Mouse (Mus musculus): ENCODE results near the gene Tspan18.

Gene Tspan18

GRCm38 (mm10) chr2:93339373-93340106, 5.2 kb upstream of the Tspan18 start:
- DNase-seq (ENCODE audit: low read depth in 1 of 2, low spot score in 2 of 2), result no peak

- no peak for DNase-seq (ENCODE audit: low read depth in 1 of 2, low spot score in 2 of 2)
Measured at GRCm38 (mm10) chr2:93335996-93336395, 1.7 kb upstream of the Tspan18 start.

- DNase-seq (ENCODE audit: low read depth in 1 of 2, low spot score in 2 of 2), result peak in 1 of 2 experiments; percentile 38
Measured at GRCm38 (mm10) chr2:93333241-93333816, 976 bp downstream of the Tspan18 start.

GRCm38 (mm10) chr2:93332277-93332676, 2.0 kb downstream of the Tspan18 start:
- DNase-seq (ENCODE audit: low read depth in 1 of 2, low spot score in 2 of 2), result no peak

GRCm38 (mm10) chr2:93331121-93331520, 3.2 kb downstream of the Tspan18 start:
- no peak for DNase-seq (ENCODE audit: low read depth in 1 of 2, low spot score in 2 of 2)

GRCm38 (mm10) chr2:93329120-93329519, 5.2 kb downstream of the Tspan18 start:
- DNase-seq (ENCODE audit: low read depth in 1 of 2, low spot score in 2 of 2), result no peak

- no peak for DNase-seq (ENCODE audit: low read depth in 1 of 2, low spot score in 2 of 2)
Measured at GRCm38 (mm10) chr2:93327915-93328555, 6.3 kb downstream of the Tspan18 start.

- DNase-seq (ENCODE audit: low read depth in 1 of 2, low spot score in 2 of 2), result no peak
Measured at GRCm38 (mm10) chr2:93324681-93325080, 9.6 kb downstream of the Tspan18 start.

GRCm38 (mm10) chr2:93321946-93322345, 12.4 kb downstream of the Tspan18 start:
- no peak for DNase-seq (ENCODE audit: low read depth in 1 of 2, low spot score in 2 of 2)

- no peak for DNase-seq (ENCODE audit: low read depth in 1 of 2, low spot score in 2 of 2)
Measured at GRCm38 (mm10) chr2:93320267-93320666, 14.0 kb downstream of the Tspan18 start.

- no peak for DNase-seq (ENCODE audit: low read depth in 1 of 2, low spot score in 2 of 2)
Measured at GRCm38 (mm10) chr2:93319598-93319997, 14.7 kb downstream of the Tspan18 start.

- DNase-seq (ENCODE audit: low read depth in 1 of 2, low spot score in 2 of 2), result no peak
Measured at GRCm38 (mm10) chr2:93318781-93319349, 15.4 kb downstream of the Tspan18 start.

- no peak for DNase-seq (ENCODE audit: low read depth in 1 of 2, low spot score in 2 of 2)
Measured at GRCm38 (mm10) chr2:93313768-93314632, 20.3 kb downstream of the Tspan18 start.

- no peak for DNase-seq (ENCODE audit: low read depth in 1 of 2, low spot score in 2 of 2)
Measured at GRCm38 (mm10) chr2:93312458-93312857, 21.8 kb downstream of the Tspan18 start.

- DNase-seq (ENCODE audit: low read depth in 1 of 2, low spot score in 2 of 2), result no peak
Measured at GRCm38 (mm10) chr2:93309724-93310413, 24.4 kb downstream of the Tspan18 start.

- no peak for DNase-seq (ENCODE audit: low read depth in 1 of 2, low spot score in 2 of 2)
Measured at GRCm38 (mm10) chr2:93306898-93307297, 27.4 kb downstream of the Tspan18 start.

- DNase-seq (ENCODE audit: low read depth in 1 of 2, low spot score in 2 of 2), result no peak
Measured at GRCm38 (mm10) chr2:93304273-93304634, 30.1 kb downstream of the Tspan18 start.

GRCm38 (mm10) chr2:93303585-93304272, 30.6 kb downstream of the Tspan18 start:
- no peak for DNase-seq (ENCODE audit: low read depth in 1 of 2, low spot score in 2 of 2)

- DNase-seq (ENCODE audit: low read depth in 1 of 2, low spot score in 2 of 2), result no peak
Measured at GRCm38 (mm10) chr2:93303260-93303584, 31.1 kb downstream of the Tspan18 start.

- no peak for DNase-seq (ENCODE audit: low read depth in 1 of 2, low spot score in 2 of 2)
Measured at GRCm38 (mm10) chr2:93297656-93298055, 36.6 kb downstream of the Tspan18 start.

Data from monocyte, adult 2 months (primary cell).